Mouse (Mus musculus) cortical plate, adult 2 months (tissue): Measurements from ENCODE around the gene Kitl. TPM values are rescaled to one million over a fixed set of nuclear protein-coding genes. Genes with fewer than 3 reads are reported as not detected.

Source experiments
- H3K27ac ChIP-seq: fragments of 200-500 bp; 2 replicates; pipeline ENCODE4 v1.5.1; 2012; ENCODE audit warnings: low read length, control low read depth, inconsistent platforms; ENCODE audit not compliant: insufficient read depth
- H3K4me1 ChIP-seq: fragments of 200-500 bp; 2 replicates; pipeline ENCODE4 v1.6.1; 2011; ENCODE audit warnings: low read length; ENCODE audit not compliant: control insufficient read depth, insufficient read depth
- H3K4me3 ChIP-seq: fragments of 200-500 bp; 2 replicates; pipeline ENCODE4 v1.5.1; 2011; ENCODE audit warnings: mild to moderate bottlenecking, low read length, control low read depth; ENCODE audit not compliant: insufficient read depth
- CTCF ChIP-seq: fragments of 200-500 bp; IDR thresholded peaks from 2 replicates; pipeline ENCODE4 v1.5.1; 2011; ENCODE audit warnings: mild to moderate bottlenecking, control low read depth, low read length; ENCODE audit not compliant: insufficient read depth; ENCODE audit errors: extremely low read depth
- POLR2A ChIP-seq: fragments of 200-500 bp; IDR thresholded peaks from 2 replicates; pipeline ENCODE4 v1.6.1; 2011; ENCODE audit warnings: mild to moderate bottlenecking, low read length, control low read depth; ENCODE audit not compliant: insufficient read depth; ENCODE audit errors: extremely low read depth
- polyA plus RNA-seq: library from polyadenylated mRNA; depleted of rRNA; stranded (reverse); fragments of >200 nt; gene quantifications from 2 replicates; pipeline ENCODE4 v1.2.3, GENCODE M21; 2012

Gene Kitl
- polyA plus RNA-seq, 1 experiment = 21.2 TPM

DNA sequence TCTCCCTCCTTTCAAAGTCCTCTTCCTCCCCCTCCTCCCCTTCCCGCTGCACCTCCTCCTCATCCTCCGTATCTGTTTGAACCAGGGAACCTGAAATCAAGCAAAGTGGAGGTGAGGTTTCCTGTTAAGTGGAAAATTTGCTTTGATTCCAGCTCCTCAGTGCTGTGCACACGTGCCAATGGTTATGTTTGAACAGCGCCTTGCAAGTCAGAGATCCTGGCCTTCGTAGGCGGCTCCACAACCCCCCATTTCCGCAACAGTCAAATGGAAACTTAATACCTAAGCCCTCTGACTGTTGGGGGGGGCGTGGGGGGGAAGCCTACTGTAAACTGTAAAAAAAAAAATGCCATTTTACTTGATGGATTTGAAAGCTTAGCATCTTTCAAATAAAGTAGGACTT, 10.2 kb downstream of the Kitl start:
- TF ChIP-seq CTCF (no peak), POLR2A (no peak)
- peaks cover 5% of the 10 kb centered on the region; the same call in 1 of the 2 replicates for H3K4me1 ChIP-seq
- no peak overlapping the region for H3K27ac ChIP-seq
- no peak overlapping the region for H3K4me3 ChIP-seq

DNA sequence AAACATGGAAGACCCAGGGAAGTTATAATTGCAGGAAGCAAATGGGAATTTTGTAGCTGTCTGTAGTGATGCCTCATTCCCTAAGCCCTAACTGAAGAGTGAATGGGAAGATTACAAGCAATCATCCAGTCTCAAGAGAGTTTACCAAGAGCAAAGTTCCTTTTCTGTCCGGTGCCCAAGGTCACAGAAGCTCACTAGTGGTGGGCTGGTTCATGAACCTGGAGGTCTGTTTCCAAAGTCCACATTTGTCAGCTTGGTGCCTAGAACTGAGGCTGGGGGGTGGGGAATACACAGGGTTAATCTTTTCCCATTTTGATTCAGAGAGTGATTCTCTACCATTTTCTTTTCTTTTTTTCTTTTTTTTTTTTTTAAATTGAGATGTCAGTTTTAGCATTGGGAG, 11.3 kb downstream of the Kitl start:
- Histone ChIP-seq H3K4me1 (peaks cover 3% of the 10 kb centered on the region; the same call in 1 of the 2 replicates), H3K4me3 (no peak overlapping the region), H3K27ac (no peak overlapping the region)
- TF ChIP-seq CTCF = no peak
- TF ChIP-seq POLR2A = no peak

DNA sequence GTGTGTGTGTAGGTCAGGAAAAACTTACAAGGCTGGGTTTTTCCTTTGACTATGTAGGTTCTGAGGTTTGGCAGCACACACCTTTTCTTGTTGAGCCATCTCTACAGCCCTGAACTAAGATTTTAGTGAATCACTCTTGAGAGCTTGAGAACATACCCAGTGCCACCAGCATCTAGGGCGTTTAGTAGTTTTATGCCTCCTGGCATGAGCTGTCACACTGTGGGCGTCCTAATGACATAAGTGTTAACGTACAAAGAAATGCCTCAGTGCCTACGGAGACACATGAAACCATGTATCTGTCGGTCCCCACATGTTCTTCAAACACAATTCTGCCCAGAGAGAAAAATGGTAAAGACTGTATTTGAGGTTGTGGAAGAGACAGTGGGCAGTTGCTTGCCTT, 15.0 kb downstream of the Kitl start:
- no peak overlapping the region for H3K4me3 ChIP-seq
- no peaks in the 10 kb centered on the region; the same call in 1 of the 2 replicates for H3K4me1 ChIP-seq
- H3K27ac ChIP-seq = no peak overlapping the region
- TF ChIP-seq POLR2A (no peak), CTCF (no peak)

GRCm38 (mm10) chr10:100030980-100031516, 15.6 kb downstream of the Kitl start:
- no peak overlapping the region for H3K27ac ChIP-seq
- no peak overlapping the region for H3K4me3 ChIP-seq
- no peaks in the 10 kb centered on the region; the same call in 1 of the 2 replicates for H3K4me1 ChIP-seq
- TF ChIP-seq CTCF (no peak), POLR2A (no peak)

GRCm38 (mm10) chr10:100031631-100032030, 16.2 kb downstream of the Kitl start:
- TF ChIP-seq POLR2A (no peak), CTCF (no peak)
- no peak overlapping the region for H3K27ac ChIP-seq
- no peak overlapping the region for H3K4me3 ChIP-seq
- no peaks in the 10 kb centered on the region; the same call in 1 of the 2 replicates for H3K4me1 ChIP-seq

DNA sequence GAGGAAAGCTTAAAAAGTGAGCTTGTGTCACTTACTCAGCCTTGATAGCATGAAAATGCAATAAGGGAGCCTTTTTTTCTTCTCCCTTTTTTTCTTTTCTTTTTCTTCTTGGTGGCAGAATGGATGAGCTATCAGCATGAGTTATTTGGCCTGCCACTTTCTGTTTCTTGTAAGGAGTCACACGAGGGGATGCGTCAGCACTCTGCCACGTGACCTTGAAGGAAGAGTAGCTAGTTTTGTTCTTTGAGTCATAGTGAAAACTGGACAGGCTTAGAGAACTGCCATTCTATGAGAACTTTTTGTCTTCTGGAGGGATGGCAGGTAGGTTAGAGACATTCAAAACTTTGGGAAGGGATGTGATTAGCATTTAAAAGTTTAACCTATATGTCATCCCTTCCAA, 17.1 kb downstream of the Kitl start:
- no peak overlapping the region for H3K4me3 ChIP-seq
- no peaks in the 10 kb centered on the region; the same call in 1 of the 2 replicates for H3K4me1 ChIP-seq
- TF ChIP-seq POLR2A = no peak
- TF ChIP-seq CTCF = no peak

DNA sequence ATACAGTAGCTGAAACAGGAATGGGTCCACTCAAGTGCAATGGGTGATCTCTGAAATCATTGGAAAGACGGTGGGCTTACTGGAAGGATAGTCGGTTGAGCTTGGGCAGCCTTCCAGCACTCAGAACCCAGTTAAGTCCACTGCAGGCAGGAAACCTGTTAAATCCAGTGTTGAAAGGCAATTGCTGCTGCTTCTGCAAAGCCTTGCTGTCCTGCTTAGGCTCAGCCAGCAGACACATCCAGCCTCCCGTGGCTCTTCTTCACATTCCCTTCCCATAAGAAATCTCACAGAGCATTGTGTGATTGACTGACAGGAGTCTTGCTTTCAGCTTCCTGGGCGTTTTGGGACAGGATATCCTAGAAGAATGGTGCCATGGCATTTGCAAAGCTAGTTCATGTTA, 20.6 kb downstream of the Kitl start:
- H3K27ac ChIP-seq = no peak overlapping the region
- TF ChIP-seq POLR2A = no peak
- TF ChIP-seq CTCF = no peak
- no peak overlapping the region for H3K4me3 ChIP-seq
- no peaks in the 10 kb centered on the region for H3K4me1 ChIP-seq

More for the DNA sequence above, 17.1 kb downstream of the Kitl start:
- no peak overlapping the region for H3K27ac ChIP-seq

- Histone ChIP-seq H3K4me3 (no peak overlapping the region), H3K27ac (no peak overlapping the region), H3K4me1 (no peaks in the 10 kb centered on the region)
- TF ChIP-seq POLR2A (no peak), CTCF (no peak)
Measured at GRCm38 (mm10) chr10:100038342-100038898, 23.0 kb downstream of the Kitl start.

- H3K4me1 ChIP-seq = no peaks in the 10 kb centered on the region
- no peak overlapping the region for H3K27ac ChIP-seq
- TF ChIP-seq POLR2A (no peak), CTCF (no peak)
- H3K4me3 ChIP-seq = no peak overlapping the region
Measured at GRCm38 (mm10) chr10:100038994-100039393, 23.6 kb downstream of the Kitl start.

DNA sequence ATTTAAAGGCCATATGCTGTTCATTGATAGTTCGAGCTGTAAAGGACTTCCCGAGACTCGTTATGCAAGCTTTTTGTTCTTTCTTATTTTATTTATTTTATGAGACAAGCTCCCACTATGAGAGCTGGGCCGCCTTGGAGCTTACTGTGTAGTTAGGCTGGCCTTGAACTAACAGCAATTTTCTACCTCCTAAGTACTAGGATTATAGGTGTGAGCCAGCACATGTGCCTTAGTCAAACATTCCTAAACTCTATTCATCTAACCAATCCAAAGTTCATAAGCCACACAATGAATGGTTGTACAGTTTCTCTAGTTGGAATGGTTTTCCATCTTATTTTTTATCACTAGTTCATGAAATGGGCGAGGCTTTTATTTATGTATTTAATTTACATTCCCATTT, 28.3 kb downstream of the Kitl start:
- no peak overlapping the region for H3K27ac ChIP-seq
- H3K4me1 ChIP-seq = no peaks in the 10 kb centered on the region
- no peak overlapping the region for H3K4me3 ChIP-seq
- TF ChIP-seq POLR2A (no peak), CTCF (no peak)

GRCm38 (mm10) chr10:100044153-100044552, 28.7 kb downstream of the Kitl start:
- TF ChIP-seq POLR2A (no peak), CTCF (no peak)
- H3K4me1 ChIP-seq = no peaks in the 10 kb centered on the region
- no peak overlapping the region for H3K4me3 ChIP-seq
- H3K27ac ChIP-seq = no peak overlapping the region
